Mouse (Mus musculus) C2C12 (cell line): Measurements from ENCODE around the gene Kif26a.

ENCODE experiments used
- CEBPB ChIP-seq: IDR thresholded peaks from one replicate; pipeline ENCODE4 v1.6.1; 2011; ENCODE audit warnings: low read depth, mild to moderate bottlenecking, control low read depth, moderate library complexity
- CTCF ChIP-seq: IDR thresholded peaks from one replicate; pipeline ENCODE4 v1.5.1; 2011; ENCODE audit not compliant: control insufficient read depth, insufficient read depth, insufficient read length
- FOSL1 ChIP-seq: IDR thresholded peaks from one replicate; pipeline ENCODE4 v1.8.0; 2011; ENCODE audit warnings: mild to moderate bottlenecking, low read length; ENCODE audit not compliant: poor library complexity, insufficient read depth, severe bottlenecking
- MAX ChIP-seq: IDR thresholded peaks from one replicate; pipeline ENCODE4 v1.6.1; 2011; ENCODE audit warnings: mild to moderate bottlenecking, control low read depth
- MYOD1 ChIP-seq: IDR thresholded peaks from one replicate; pipeline ENCODE4 v1.6.1; 2011; ENCODE audit warnings: low read depth; ENCODE audit not compliant: control insufficient read depth, insufficient read length
- MYOG ChIP-seq: IDR thresholded peaks from one replicate; pipeline ENCODE4 v1.6.1; 2011; ENCODE audit not compliant: control insufficient read depth, insufficient read length; ENCODE audit errors: extremely low read depth
- USF1 ChIP-seq: IDR thresholded peaks from one replicate; pipeline ENCODE4 v1.6.1; 2011; ENCODE audit warnings: low read depth, mild to moderate bottlenecking, control low read depth, moderate library complexity

GRCm38 (mm10) chr12:112155218-112156051, 9.4 kb downstream of the Kif26a start:
- no peak for TF ChIP-seq CEBPB
- TF ChIP-seq USF1 = no peak
- no peak for TF ChIP-seq CTCF
- no peak for TF ChIP-seq MYOG
- no peak for TF ChIP-seq MYOD1
- TF ChIP-seq FOSL1 = no peak
- no peak for TF ChIP-seq MAX
